Mouse (Mus musculus) heart, embryonic 11.5 days (tissue): Measurements from ENCODE around the gene Naip5. TPM values are rescaled to one million over a fixed set of nuclear protein-coding genes. Genes with fewer than 3 reads are reported as not detected.
"Not testable (repeated sequence)": the region's sequence is repeated elsewhere in the genome, so short reads cannot be mapped to it uniquely, and the experiment has no call there.

Experiments
- ATAC-seq: fragments of 200-750 bp; cut with Nextera tagmentation; replicated peaks from 2 replicates; pipeline ENCODE4 v1.8.0; 2017; ENCODE audit warnings: moderate library complexity; ENCODE audit not compliant: insufficient number of reproducible peaks, low FRiP score, low TSS enrichment
- H3K27ac ChIP-seq: fragments of 300-500 bp; sonication (generic); 2 replicates; pipeline ENCODE4 v1.5.1; 2014; ENCODE audit warnings: mild to moderate bottlenecking, low read depth, low read length
- H3K27me3 ChIP-seq: fragments of 300-500 bp; sonication (generic); 2 replicates; pipeline ENCODE4 v1.6.1; 2014; ENCODE audit warnings: mild to moderate bottlenecking, low read length, mixed read lengths; ENCODE audit not compliant: control insufficient read depth, insufficient read depth
- H3K36me3 ChIP-seq: fragments of 300-500 bp; sonication (generic); 2 replicates; pipeline ENCODE4 v1.6.1; 2014; ENCODE audit warnings: mild to moderate bottlenecking, low read length, moderate library complexity, mixed read lengths; ENCODE audit not compliant: control insufficient read depth, insufficient read depth
- H3K4me1 ChIP-seq: fragments of 300-500 bp; sonication (generic); 2 replicates; pipeline ENCODE4 v1.6.1; 2014; ENCODE audit warnings: low read length; ENCODE audit not compliant: control insufficient read depth, insufficient read depth
- H3K4me2 ChIP-seq: fragments of 300-500 bp; sonication (generic); 2 replicates; pipeline ENCODE4 v1.6.1; 2014; ENCODE audit warnings: mild to moderate bottlenecking, moderate library complexity
- H3K4me3 ChIP-seq: fragments of 300-500 bp; sonication (generic); 2 replicates; pipeline ENCODE4 v1.5.1; 2014; ENCODE audit warnings: low read depth, low read length
- H3K9ac ChIP-seq: fragments of 300-500 bp; sonication (generic); 2 replicates; pipeline ENCODE4 v1.6.1; 2014; ENCODE audit warnings: mild to moderate bottlenecking, low read depth, low read length, moderate library complexity
- H3K9me3 ChIP-seq: fragments of 300-500 bp; sonication (generic); replicated peaks from 2 replicates; pipeline ENCODE4 v1.6.1; 2016; ENCODE audit warnings: low read length; ENCODE audit not compliant: control insufficient read depth
- WGBS: fragments of 180-500 bp; shearing (Covaris S2); extraction: QIAGEN DNeasy Blood & Tissue Kit; methylation state at CpG from one replicate; pipeline ENCODE4 v1.1.7; 2014; ENCODE audit not compliant: insufficient replicate concordance; 5-methylcytosine and 5-hydroxymethylcytosine counted together
- polyA plus RNA-seq: library from polyadenylated mRNA; unstranded; fragments of >200 nt; fragmentation: Nextera tagmentation; extraction: Ambion mirVana; gene quantifications from 2 replicates; pipeline ENCODE4 v1.2.1, GENCODE M21; 2014

Gene Naip5
- polyA plus RNA-seq, 1 experiment from 2014 or later = 0.11 TPM

DNA sequence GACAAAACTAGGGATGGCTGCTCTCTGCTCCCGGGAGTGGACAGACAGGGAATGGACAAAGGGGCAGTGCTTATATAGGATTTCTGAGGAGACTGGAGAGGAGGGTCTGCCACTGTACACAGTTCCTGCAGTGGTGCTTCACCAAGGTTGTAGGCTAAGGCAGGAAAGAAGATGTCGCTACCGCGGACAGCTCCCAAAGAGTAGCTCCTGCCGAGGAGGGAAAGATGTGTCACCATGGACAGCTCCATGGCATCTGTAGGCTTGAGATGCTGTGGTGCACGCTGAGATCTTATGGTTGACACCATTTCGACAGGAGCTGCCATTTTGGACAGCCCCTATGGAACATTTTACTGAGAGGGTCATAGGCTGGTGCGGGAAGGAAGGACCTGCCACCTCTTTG, 35.6 kb downstream of the Naip5 start:
- no peak overlapping the region for H3K4me3 ChIP-seq
- H3K36me3 ChIP-seq = no peaks in the 10 kb centered on the region
- H3K4me2 ChIP-seq = no peak overlapping the region
- no peak overlapping the region for H3K27ac ChIP-seq
- H3K9me3 ChIP-seq = no peaks in the 10 kb centered on the region
- H3K4me1 ChIP-seq = no peaks in the 10 kb centered on the region
- H3K9ac ChIP-seq = no peak overlapping the region
- 20% methylated on average over 8 of the region's 8 CpGs for WGBS
- H3K27me3 ChIP-seq = no peaks in the 10 kb centered on the region
- no peak for ATAC-seq

DNA sequence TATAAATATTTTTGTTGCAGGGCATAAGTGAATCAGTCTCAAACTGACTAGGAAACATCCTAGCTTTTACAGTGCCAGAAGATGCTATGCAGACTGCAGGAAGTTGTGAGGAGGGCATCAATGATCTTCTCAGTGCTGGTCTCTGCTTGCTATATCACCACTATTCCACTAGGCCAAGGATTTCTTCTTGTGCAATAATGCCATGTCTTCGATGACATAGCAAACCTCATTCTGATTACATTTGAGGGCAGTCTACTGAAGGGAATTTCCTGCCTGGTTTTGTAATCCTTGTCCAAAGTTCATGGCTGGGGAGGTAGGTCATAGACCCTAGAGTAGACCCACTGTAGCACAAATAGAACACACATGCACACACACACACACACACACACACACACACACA, 42.8 kb downstream of the Naip5 start:
- Histone ChIP-seq H3K4me1 (no peaks in the 10 kb centered on the region), H3K36me3 (no peaks in the 10 kb centered on the region), H3K4me3 (no peak overlapping the region), H3K9ac (no peak overlapping the region), H3K9me3 (no peaks in the 10 kb centered on the region), H3K4me2 (no peak overlapping the region), H3K27me3 (no peaks in the 10 kb centered on the region), H3K27ac (no peak overlapping the region)
- no peak for ATAC-seq
- WGBS = 86% methylated on average over 1 of the region's 1 CpGs

DNA sequence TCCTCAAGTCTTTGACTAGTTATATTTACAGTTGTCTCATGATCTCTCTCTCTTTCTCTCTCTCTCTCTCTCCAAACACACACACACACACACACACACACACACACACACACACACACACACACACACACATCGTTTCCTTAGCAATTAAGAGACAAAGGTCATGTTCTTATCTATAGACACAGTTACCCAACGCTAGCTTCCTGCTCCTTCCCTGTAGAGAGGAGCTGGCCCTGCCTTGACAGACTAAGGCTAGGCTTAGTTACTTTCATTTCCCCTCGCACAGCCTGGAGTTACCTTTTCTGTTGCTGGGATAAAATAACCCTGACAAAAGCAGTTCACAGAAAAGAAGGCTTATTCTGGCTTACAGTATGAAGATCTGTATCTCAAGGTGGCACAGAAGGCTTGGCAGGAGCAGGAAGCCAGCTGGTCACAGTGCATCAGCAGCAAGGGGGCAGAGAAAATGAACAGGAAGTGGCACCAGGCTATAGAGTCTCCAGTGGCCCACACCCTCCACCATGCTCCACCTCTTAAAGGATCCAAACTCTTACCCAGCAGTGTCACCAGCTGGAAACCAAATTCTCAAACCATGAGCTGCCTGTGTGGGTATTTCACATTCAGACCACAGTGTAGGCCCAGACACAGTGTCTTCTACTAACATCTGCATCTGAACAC, 44.3 kb downstream of the Naip5 start, which contains the start of gene Naip2:
TSS of gene Naip2 (minus strand) at position 434 of the 675 bp plus-strand sequence.
- not testable (repeated sequence) for H3K4me2 ChIP-seq, H3K9me3 ChIP-seq, H3K36me3 ChIP-seq, H3K27me3 ChIP-seq, ATAC-seq, H3K27ac ChIP-seq, H3K4me3 ChIP-seq, H3K4me1 ChIP-seq, H3K9ac ChIP-seq
- 40% methylated on average over 3 of the region's 3 CpGs for WGBS

DNA sequence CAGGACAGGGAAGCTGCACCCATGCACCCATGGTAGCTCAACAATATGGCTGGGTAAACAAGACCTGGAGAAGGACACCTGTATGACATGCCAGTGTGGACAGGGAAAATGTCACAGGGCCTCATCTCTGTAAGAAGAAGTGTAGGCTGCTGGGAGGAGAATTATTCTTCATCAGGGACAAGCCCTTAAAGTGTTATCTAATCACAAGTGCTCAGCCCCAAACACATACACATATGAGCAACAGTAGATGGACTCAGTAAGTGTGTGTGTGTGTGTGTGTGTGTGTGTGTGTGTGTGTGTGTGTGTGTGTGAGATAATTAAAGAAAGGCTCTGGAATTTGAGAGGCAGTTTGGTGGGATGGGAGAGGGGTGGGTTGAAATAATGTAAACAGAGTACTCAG, 45.3 kb downstream of the Naip5 start:
- Histone ChIP-seq H3K9me3 (no peaks in the 10 kb centered on the region), H3K36me3 (no peaks in the 10 kb centered on the region), H3K27me3 (no peaks in the 10 kb centered on the region), H3K4me2 (no peak overlapping the region), H3K4me3 (no peak overlapping the region), H3K9ac (no peak overlapping the region), H3K4me1 (no peaks in the 10 kb centered on the region), H3K27ac (no peak overlapping the region)
- no peak for ATAC-seq

DNA sequence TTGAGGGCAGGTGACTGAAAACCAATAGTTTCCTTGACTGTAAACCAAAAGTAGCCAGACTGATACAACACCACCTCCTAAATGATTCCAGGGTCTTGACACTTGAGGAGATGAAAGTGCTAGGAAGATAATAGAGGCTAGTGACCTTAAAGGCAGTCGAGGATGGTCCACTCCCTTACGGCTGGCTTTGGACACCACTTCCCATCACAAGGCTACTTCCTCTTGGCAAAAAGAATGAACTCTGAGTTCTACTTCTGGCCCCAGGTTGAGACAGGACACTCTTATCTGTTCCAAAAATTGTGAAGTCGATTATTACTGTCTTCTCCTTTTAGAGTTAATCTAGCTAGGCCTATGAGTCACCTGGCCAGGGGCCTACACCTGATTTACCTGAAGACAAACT, 50.7 kb downstream of the Naip5 start:
- 64% methylated on average over 3 of the region's 3 CpGs for WGBS
- H3K9me3 ChIP-seq = no peaks in the 10 kb centered on the region
- no peak overlapping the region for H3K4me2 ChIP-seq
- no peaks in the 10 kb centered on the region for H3K4me1 ChIP-seq
- no peak overlapping the region for H3K27ac ChIP-seq
- H3K4me3 ChIP-seq = no peak overlapping the region
- H3K9ac ChIP-seq = no peak overlapping the region
- no peaks in the 10 kb centered on the region for H3K27me3 ChIP-seq
- H3K36me3 ChIP-seq = no peaks in the 10 kb centered on the region
- no peak for ATAC-seq

DNA sequence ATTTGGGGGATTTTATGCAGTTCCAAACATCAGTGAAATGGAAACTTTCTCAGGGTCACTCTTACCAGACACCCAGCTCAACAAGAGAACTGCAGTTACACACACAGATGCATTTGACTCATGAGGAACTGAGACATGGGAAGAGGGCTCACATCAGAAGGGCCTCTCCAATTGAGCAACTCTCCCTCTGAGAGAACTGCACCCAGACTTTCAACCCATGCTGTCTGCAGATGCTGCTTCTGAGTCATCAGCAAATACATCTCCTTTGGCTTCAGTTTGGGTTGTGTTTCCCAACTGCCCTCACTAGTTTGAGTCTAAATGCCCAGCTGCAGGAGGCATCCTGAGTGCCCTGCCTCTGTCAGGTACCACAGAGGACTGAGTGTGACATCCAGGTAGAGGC, 63.0 kb downstream of the Naip5 start:
- not testable (repeated sequence) for H3K27me3 ChIP-seq, H3K4me1 ChIP-seq, H3K27ac ChIP-seq, H3K4me2 ChIP-seq, H3K4me3 ChIP-seq, H3K9me3 ChIP-seq, H3K36me3 ChIP-seq, H3K9ac ChIP-seq, ATAC-seq

DNA sequence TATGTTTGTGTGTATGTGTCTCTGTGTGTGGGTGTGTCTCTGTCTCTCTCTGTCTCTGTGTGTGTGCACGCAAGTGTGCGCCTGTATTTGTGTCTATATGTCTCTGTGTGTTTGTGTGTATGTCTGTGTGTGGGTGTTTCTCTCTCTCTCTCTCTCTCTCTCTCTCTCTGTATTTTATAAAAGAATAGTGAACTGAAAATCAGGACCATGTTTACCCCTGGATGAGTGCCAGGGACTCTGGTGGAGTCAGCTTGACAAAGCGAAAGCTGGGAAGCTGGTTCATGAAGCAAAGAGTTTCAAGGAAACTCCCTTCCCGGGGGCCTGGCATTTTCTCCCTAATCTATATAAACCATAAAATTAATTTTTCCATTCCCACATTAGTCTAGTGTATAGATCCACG, 71.8 kb downstream of the Naip5 start:
- WGBS = 89% methylated on average over 4 of the region's 5 CpGs
- not testable (repeated sequence) for ATAC-seq, H3K9me3 ChIP-seq, H3K4me1 ChIP-seq, H3K36me3 ChIP-seq, H3K4me3 ChIP-seq, H3K4me2 ChIP-seq, H3K9ac ChIP-seq, H3K27me3 ChIP-seq, H3K27ac ChIP-seq

DNA sequence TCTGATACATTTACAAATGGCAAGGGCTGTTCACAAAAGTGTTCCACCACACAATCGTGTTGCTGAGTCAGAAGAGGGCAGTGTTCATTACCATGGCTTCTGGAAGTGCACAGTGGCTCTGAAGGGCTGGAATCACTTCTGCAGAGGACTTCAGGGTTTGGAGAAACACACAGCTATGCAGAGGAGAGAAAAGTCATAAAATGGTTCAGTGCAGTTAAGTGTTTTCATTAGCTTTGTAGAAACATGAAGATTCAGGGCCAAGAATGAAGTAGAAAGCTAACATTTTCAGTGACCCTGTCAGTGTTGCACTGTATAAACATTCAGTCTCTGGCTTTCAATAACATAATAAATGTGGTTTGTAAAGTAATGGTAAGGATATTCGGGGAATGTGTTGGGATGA, 79.7 kb downstream of the Naip5 start:
- 60% methylated on average over 2 of the region's 2 CpGs for WGBS
- not testable (repeated sequence) for ATAC-seq, H3K27me3 ChIP-seq, H3K27ac ChIP-seq, H3K9ac ChIP-seq, H3K36me3 ChIP-seq, H3K4me1 ChIP-seq, H3K4me2 ChIP-seq, H3K4me3 ChIP-seq, H3K9me3 ChIP-seq

DNA sequence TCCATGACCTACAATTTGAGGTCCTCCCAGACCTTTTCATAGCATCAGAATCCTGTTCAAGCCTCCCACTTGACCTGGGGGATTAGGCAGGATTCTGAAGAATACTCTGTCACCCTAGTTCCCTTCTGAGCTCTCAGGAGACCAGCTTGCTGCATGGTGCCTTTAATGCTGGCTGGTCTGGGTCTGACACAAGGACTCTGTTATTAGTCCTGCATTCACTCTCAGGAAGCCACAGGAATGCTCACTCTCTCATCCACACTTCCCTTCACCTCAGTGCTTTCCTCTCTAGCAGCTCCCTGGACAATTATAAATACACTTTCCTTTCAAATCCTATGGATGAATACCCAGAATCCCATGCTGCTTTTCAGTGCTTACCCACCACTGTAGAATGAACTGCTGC, 83.7 kb downstream of the Naip5 start:
- not testable (repeated sequence) for H3K27ac ChIP-seq, ATAC-seq, H3K9ac ChIP-seq, H3K9me3 ChIP-seq, H3K4me2 ChIP-seq, H3K4me3 ChIP-seq, H3K27me3 ChIP-seq, H3K4me1 ChIP-seq, H3K36me3 ChIP-seq
